Mouse (Mus musculus) left cerebral cortex, postnatal 14 days (tissue): Measurements from ENCODE around the gene Paqr9. TPM values are rescaled to one million over a fixed set of nuclear protein-coding genes. Genes with fewer than 3 reads are reported as not detected.

Source experiments
- DNase-seq, 2 experiments: peaks; one replicate each; pipeline ENCODE4 v3.0.0; 2021 to 2022; ENCODE audit warnings: low spot score in 2 of 2, mixed read lengths in 1 of 2
- intact Hi-C: fragments of 180-260 bp; cut with DNase I; formaldehyde crosslinking; loops from one replicate; pipeline ENCODE4 v1.15.1; 2025
- total RNA-seq, 2 experiments: library from RNA; stranded (reverse); gene quantifications; 2 replicates each; pipeline ENCODE4 v1.2.3; 2021

Gene Paqr9
- total RNA-seq, 2 experiments from 2014 or later = 37.2 to 39.2 TPM

DNA sequence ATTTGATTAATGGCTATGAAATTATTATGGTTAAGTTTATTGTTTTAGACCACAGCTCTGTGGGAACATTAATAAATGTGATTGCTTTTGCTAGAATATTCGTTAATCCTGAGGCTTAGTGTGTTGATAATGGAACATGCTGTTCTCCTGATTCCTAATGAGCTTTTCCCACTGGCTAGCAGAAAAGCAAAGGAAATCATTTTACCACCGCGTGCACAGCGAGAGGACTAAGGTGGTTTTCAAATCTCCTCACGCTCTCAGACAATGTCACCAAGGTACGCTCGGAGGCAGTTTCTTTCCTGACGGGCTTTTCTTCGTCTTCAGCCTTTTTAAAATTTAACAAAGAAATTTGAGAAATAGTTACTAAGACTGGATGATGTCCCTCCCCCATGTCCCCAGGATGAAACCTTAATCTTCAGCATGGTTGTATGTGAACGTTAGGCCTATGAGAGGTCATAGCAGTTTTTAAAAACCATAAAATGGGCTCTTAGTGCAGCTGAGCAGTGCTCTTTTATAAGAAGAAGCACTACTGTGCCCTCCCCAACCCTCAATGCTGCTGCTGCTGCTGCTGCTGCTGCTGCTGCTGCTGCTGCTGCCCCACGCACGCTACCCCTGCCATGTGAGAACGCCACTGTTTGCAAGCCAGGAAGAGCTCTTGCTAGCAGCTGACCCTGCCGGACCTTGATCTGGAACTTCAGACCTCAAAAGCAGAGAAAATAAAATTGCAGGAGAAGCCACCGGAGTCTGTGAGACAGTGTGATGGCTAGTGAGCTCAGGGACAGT is 17.6 kb upstream of the Paqr9 start:
- DNase-seq = no peak
- intact Hi-C loops = no loop called here

- DNase-seq = no peak
- intact Hi-C loops = no loop called here
Measured at GRCm38 (mm10) chr9:95542475-95542874, 17.0 kb upstream of the Paqr9 start.

DNA sequence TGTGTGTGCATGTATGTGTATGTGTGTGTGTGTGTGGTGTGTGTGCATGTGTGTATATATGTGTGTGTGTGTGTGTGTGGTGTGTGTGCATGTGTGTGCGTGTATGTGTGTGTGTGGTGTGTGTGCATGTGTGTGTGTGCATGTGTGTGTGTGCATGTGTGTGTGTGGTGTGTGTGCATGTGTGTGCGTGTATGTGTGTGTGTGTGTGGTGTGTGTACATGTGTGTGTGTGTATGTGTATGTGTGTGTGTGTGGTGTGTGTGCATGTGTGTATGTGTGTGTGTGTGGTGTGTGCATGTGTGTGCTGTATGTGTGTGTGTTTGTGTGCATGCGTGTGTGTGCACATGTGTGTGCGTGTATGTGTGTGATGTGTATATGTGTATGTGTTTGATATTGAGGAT is 14.9 kb upstream of the Paqr9 start:
- intact Hi-C loops = no loop called here
- DNase-seq = no peak

DNA sequence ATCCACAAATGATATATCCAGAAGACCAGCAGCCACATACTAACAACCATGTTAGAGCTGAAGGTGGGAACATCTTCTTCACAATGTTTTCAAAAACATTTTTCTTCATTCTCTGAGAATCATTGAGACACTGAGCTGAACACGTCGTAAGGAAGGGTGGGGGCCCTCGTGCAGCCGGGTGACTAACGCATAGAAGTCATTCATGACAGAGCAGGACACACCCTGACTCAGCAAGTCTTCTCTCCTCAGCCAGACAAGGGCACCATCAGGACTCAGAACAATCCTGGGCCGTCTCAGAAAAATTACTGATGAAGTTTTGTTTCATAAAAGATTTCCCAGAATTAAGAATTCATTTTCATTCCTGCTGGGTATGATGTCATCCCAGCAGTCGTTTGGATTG is 12.8 kb upstream of the Paqr9 start:
- intact Hi-C loops = no loop called here

DNA sequence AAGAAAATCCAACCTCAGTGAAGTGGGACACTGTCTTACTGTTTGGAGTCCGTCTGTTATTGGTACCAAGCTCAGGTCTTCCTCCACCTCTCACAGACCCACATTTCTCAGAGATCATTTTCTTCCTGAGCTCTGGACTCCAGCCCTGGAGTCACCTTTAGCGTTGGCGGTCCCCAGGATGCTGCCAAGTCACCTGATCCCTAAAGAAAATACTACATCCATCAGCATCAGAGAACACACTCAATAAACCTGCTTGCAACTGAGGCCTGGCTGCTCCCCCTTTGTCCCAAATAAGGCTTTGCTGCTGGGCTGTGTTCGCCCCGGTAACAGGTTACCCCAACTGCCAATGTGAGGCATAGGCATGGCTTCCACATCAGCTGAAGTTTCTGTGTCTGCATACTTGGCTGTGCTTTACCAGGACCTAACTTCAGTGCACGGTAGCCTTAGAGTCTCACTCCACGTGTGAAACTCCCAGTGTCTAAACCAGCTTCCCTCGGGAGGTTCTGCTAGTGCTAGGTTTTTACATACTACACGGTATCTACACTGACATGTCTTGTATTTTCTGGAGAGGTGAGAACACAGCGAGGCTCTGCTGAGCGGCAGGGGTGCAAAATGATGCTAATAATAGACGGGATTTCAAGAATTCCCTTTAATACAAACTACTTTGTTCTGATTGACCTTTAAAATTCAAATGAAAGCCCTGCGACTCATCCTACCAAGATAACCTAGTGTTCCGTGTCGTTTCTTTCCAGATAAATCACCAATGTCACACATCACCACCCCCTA is 9.6 kb upstream of the Paqr9 start:
- DNase-seq = no peak
- intact Hi-C loops = no loop called here

More for the DNA sequence above, 12.8 kb upstream of the Paqr9 start:
- DNase-seq = no peak

DNA sequence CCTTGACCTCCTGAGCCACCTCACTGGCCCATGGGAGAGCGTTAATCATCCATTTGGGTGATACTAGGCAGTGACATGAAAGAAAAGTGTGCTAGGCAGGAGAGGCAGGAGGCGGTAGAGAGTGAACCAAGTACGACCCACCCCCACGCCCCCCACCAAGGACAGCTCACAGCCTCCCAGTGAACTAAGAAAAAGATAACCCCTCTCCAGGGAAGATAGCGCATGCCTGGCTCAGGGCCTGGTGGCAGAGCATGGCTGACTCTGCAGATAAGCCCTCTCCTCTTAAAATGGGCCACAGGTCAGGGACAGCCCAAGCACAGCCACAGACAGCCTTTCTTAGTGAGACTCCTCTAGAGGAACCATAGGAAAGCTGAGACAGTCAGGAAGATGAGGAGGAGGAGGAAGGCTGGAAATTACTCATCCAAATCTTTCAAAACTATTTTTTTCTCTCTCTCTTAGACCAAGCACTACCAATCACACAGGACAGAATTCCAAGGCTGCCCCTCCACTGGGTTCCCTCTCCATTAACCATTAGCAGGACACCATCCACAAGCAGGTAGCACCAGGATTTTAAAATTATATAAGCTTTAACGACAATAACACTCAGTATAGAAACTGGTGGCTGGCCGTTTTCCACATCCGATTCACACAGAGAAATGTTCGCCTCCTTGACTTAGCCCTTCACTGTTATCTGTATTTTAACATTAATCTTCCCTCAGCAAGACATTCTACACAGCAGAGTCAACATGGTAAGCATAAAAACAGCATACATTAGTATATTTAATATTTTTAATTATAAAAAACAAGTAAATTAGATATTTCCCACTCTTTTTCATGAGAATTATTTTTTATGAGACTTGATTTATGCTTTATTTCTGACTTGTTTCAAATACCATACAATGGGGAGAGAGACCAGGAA is 8.3 kb upstream of the Paqr9 start:
- intact Hi-C loops = no loop called here
- no peak for DNase-seq

DNA sequence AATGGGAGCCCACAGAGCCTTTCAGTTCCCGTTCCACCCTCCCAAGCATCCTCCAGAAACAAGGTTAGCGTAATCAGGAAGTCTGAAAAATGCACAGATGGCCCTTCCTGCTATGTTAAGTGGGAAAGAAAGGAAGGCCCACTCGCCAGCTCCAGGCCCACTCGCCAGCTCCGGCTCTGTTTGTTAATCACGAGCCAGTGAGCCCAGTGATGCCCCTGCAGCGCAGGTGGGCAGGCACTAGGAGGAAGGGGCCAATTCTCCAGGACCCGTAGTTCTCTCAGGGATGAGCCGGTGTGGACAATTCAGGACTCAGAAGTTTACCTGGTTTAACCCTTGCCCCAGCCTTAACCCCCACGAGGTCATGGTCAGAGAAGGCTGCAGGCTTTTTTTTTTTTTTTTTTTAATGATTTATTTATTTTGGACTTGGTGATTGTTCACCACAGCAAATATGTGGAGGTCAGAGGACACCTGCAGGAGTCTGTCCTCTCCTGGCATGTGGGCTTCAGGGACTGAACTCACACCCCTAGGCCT is 7.2 kb upstream of the Paqr9 start:
- intact Hi-C loops = no loop called here
- DNase-seq = peak in 1 of 2 experiments; percentile 24

- DNase-seq = no peak
- intact Hi-C loops = no loop called here
Measured at GRCm38 (mm10) chr9:95554231-95555221, 4.9 kb upstream of the Paqr9 start.

DNA sequence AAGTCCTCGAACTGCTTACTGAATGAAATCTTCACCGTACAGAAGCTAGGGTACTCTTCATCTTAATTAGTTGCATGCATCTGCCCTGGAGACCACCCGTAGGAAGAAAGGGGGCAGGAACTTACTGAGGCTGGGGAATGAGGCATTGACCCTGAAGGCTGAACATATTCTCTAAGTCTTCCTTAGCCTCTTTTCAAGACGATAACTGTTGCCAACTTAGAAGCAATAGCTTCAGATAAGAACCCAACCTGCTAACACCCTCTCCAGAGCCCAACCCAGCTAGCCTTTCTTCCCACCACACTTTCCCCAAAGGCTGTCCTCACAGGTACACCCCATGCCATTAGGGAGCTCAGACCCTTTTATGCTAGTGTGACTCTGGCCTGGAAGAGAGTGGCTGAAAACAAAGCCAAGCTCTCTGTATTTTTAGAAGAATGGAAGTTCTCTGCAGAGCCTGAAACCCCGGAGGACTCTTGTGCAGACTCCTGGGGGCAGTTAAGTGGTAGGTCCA is 4.2 kb upstream of the Paqr9 start:
- DNase-seq = no peak
- intact Hi-C loops = no loop called here

DNA sequence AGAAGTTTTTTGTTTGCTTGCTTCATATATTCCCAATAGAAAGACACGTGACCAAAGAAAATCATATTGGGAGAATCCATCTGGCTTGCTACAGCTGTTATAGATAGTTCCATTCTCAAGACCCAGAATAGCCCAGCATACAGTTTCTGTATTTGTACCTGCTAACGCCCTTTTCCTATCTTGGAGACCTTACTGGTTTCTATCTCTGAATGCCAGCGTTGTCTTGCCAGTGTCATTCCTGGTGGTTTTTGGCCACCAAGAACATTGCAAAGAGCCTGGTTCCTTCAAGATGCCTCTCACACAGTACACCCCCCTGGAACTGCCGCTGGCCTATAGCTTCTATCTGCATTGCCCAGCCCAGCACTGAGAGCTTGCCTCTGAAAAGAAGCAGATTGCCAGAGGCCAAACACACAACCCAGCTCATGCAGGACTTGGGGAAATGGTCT is 3.4 kb upstream of the Paqr9 start:
- intact Hi-C loops = no loop called here
- no peak for DNase-seq

GRCm38 (mm10) chr9:95557722-95558121 is 1.7 kb upstream of the Paqr9 start:
- no peak for DNase-seq
- intact Hi-C loops = no loop called here

- no peak for DNase-seq
- intact Hi-C loops = no loop called here
Measured at GRCm38 (mm10) chr9:95558726-95559058, 765 bp upstream of the Paqr9 start.

- peak; percentile 49 to 71 for DNase-seq
- intact Hi-C loops = no loop called here
Measured at GRCm38 (mm10) chr9:95559936-95560735, 679 bp downstream of the Paqr9 start.

GRCm38 (mm10) chr9:95564047-95564446 is 4.6 kb downstream of the Paqr9 start:
- DNase-seq = no peak

DNA sequence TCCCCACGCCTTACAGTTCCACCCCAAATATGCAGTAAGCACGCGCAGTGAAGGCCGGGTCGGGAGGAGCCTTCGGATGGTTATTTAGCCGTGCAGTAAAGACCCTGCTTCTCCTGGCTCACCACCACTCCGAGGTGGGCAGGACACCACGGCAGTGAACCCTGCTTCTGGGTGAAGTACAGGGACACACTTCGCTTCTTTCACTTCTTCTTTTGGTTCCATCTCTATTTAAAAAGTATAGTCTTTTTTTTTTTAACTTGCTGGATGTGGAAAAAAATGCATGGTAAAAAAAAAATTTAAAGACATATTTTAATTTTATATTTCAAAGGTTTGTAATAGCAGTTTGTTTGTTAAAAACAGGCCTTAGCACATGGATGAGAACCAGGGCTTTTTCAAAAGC is 6.9 kb downstream of the Paqr9 start:
- intact Hi-C loops = no loop called here
- DNase-seq = no peak

More at GRCm38 (mm10) chr9:95564047-95564446, 4.6 kb downstream of the Paqr9 start:
- intact Hi-C loops = no loop called here

- DNase-seq = no peak
- intact Hi-C loops = no loop called here
Measured at GRCm38 (mm10) chr9:95566931-95567330, 7.5 kb downstream of the Paqr9 start.

DNA sequence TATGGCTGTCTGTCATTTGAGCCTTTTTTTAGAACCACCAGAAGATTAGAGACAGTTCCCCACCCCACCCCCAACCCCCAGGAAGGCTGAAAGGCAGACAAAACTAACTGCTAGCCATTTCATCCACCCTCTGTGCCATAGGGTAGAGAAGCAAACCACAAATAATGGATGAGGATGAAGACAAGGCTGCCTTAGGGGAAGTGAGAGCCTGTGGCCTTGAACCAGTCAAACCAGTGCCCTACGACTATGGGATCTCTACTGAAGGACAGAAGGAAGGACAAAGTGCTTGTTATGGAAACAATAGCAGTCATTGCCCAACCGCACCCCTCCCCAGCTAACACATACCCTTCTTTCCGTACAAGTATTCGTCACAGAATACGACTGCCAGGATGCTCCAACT is 9.8 kb downstream of the Paqr9 start:
- no peak for DNase-seq
- intact Hi-C loops = no loop called here
